Mouse (Mus musculus): ENCODE data around the gene Ldhd. TPM values are rescaled to one million over a fixed set of nuclear protein-coding genes. Genes with fewer than 3 reads are reported as not detected.

The Ldhd gene
- polyA plus RNA-seq, 1 experiment from 2014 or later, result 0.50 TPM

- 93% methylated on average over 14 of the region's 14 CpGs for WGBS
Observed at GRCm38 (mm10) chr8:111626933-111627332, 3.2 kb downstream of the Ldhd start.

DNA sequence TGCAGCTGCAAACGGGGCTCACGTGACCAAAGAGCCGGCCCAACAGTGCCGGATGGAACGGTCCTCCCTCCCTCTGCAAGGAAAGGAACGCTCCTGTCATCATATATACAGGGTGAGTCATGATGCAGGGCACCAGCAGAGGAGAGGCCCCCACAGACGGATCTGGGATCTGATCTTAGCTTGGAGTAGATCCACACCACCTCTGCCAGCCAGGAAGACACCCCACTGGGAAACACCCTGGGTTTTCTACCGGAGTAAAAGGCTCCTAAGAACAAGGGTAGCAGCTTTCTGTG is 3.7 kb downstream of the Ldhd start:
- no peak for ATAC-seq
- no peaks in the 10 kb centered on the region for H3K9me3 ChIP-seq
- 87% methylated on average over 8 of the region's 8 CpGs for WGBS

More at GRCm38 (mm10) chr8:111626933-111627332, 3.2 kb downstream of the Ldhd start:
- H3K36me3 ChIP-seq, result peaks cover 32% of the 10 kb centered on the region
- no peak overlapping the region for H3K27ac ChIP-seq
- H3K4me3 ChIP-seq (replicated peaks), result no peak overlapping the region
- H3K9ac ChIP-seq (replicated peaks), result no peak overlapping the region
- H3K27me3 ChIP-seq, result no peaks in the 10 kb centered on the region
- no peaks in the 10 kb centered on the region for H3K9me3 ChIP-seq
- no peak for ATAC-seq
- H3K4me2 ChIP-seq (replicated peaks), result no peak overlapping the region
- H3K4me1 ChIP-seq (replicated peaks), result peaks cover 11% of the 10 kb centered on the region

DNA sequence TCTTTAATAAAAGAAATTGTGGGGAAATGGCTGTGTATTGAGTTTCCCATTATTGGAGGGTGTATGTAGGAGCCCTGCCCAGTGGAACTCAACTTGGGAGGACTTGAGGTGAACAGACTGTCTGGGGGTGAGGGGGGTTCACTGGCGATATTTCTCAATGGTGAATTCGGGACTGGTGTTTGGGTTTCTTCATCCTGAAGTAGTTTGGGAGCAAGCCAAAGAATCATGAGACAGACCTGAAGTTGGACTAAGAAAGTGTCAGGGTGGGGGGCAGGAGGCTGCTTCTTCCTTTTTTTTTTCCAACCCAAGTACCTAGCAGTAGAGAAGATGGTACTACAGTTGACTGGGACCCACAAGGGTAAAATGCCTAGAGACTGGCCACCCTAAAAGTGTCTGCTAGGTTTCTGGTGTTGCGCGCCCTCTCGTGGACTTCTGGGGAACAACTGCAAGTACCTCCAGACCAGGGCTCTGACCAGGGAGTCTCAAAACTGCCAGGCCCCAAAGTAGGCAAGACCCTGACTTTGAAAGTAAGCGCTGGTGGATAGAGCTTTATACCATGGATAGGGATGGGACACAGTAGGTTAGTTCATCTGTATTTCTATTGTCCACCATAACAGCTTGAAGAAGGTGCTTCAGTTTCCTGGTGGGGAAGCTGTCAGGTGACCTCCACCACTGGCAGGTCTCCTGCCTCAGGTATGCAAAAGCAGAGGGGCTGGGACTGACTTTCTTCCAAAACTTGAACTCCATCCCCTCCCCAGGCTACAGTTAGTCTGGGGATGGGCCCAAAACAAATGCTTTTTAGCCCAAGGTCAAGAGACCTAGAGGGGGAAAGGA is 4.3 kb downstream of the Ldhd start:
- 34% methylated on average over 6 of the region's 6 CpGs for WGBS
- H3K36me3 ChIP-seq, result peaks cover 43% of the 10 kb centered on the region
- no peak; the same call in 1 of the 2 replicates for ATAC-seq
- no peak overlapping the region for H3K4me3 ChIP-seq (replicated peaks)
- no peaks in the 10 kb centered on the region for H3K9me3 ChIP-seq
- no peak overlapping the region for H3K4me2 ChIP-seq (replicated peaks)
- H3K27me3 ChIP-seq, result no peaks in the 10 kb centered on the region
- no peak overlapping the region for H3K27ac ChIP-seq
- H3K4me1 ChIP-seq (replicated peaks), result peaks cover 19% of the 10 kb centered on the region
- no peak overlapping the region for H3K9ac ChIP-seq (replicated peaks)

More for the DNA sequence above, 3.7 kb downstream of the Ldhd start:
- Histone ChIP-seq H3K4me2 (replicated peaks) (no peak overlapping the region), H3K27ac (no peak overlapping the region), H3K4me3 (replicated peaks) (no peak overlapping the region), H3K9ac (replicated peaks) (no peak overlapping the region), H3K36me3 (peaks cover 37% of the 10 kb centered on the region), H3K4me1 (replicated peaks) (peaks cover 16% of the 10 kb centered on the region), H3K27me3 (no peaks in the 10 kb centered on the region)

DNA sequence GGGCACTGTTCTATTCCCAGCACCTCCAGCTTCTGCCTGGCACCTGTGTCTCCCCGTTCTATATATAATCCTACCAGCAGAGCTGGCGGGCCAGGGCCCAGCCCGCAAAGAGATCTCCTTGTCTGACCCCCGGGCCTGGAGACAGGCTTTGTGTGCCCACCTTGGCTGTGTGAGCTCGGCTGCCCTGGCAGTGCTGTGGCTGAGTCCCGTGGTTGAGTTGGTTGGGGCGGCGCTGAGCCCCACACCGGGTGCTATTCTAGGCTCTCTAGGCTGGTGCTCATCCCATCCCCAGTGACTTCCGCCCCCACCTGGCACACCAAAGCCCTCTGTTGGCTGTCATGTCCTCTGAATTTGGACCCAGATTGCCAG is 5.3 kb downstream of the Ldhd start:
- H3K4me2 ChIP-seq (replicated peaks), result no peak overlapping the region
- no peak overlapping the region for H3K27ac ChIP-seq
- H3K4me3 ChIP-seq (replicated peaks), result no peak overlapping the region
- H3K27me3 ChIP-seq, result no peaks in the 10 kb centered on the region
- H3K4me1 ChIP-seq (replicated peaks), result peaks cover 14% of the 10 kb centered on the region
- ATAC-seq, result no peak
- peaks cover 52% of the 10 kb centered on the region for H3K36me3 ChIP-seq
- no peaks in the 10 kb centered on the region for H3K9me3 ChIP-seq
- 93% methylated on average over 10 of the region's 10 CpGs for WGBS
- H3K9ac ChIP-seq (replicated peaks), result no peak overlapping the region

- Histone ChIP-seq H3K27me3 (no peaks in the 10 kb centered on the region), H3K27ac (no peak overlapping the region), H3K36me3 (peaks cover 57% of the 10 kb centered on the region), H3K4me1 (replicated peaks) (peaks cover 13% of the 10 kb centered on the region; the same call in 1 of the 2 replicates), H3K9ac (replicated peaks) (no peak overlapping the region), H3K9me3 (no peaks in the 10 kb centered on the region), H3K4me2 (replicated peaks) (no peak overlapping the region), H3K4me3 (replicated peaks) (no peak overlapping the region)
- ATAC-seq, result no peak
- WGBS, result 86% methylated on average over 12 of the region's 12 CpGs
Observed at GRCm38 (mm10) chr8:111624081-111624852, 5.9 kb downstream of the Ldhd start.

GRCm38 (mm10) chr8:111622553-111622952 is 7.6 kb downstream of the Ldhd start:
- WGBS, result 64% methylated on average over 10 of the region's 10 CpGs
- Histone ChIP-seq H3K27me3 (no peaks in the 10 kb centered on the region), H3K9ac (replicated peaks) (no peak overlapping the region), H3K36me3 (peaks cover 49% of the 10 kb centered on the region), H3K4me1 (replicated peaks) (peaks cover 21% of the 10 kb centered on the region; the same call in 1 of the 2 replicates), H3K27ac (no peak overlapping the region), H3K4me3 (replicated peaks) (no peak overlapping the region), H3K4me2 (replicated peaks) (no peak overlapping the region), H3K9me3 (no peaks in the 10 kb centered on the region)
- no peak for ATAC-seq

DNA sequence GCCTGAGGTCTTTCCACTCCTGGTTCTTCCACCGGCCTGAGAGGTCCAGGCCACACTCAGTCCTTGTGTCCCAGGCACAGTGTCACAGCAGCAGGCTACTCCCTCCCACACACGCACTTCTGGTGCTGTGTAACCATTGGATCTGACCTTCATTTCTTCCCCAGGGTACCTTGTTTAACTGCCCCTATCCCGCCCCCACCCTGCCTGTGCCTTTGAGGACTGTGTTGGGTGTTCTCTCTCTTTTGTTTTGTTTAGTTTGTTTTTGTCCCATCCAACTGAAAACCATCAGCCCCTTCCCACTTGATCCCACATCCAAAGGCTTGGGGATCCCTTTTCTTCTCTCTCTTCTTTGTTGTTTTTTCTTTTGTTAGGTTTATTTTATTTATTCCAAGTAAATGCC is 8.1 kb downstream of the Ldhd start:
- Histone ChIP-seq H3K27ac (peak overlapping the region; percentile 47; the same call in 1 of the 2 replicates), H3K36me3 (peaks cover 49% of the 10 kb centered on the region), H3K27me3 (no peaks in the 10 kb centered on the region), H3K9ac (replicated peaks) (no peak overlapping the region), H3K9me3 (no peaks in the 10 kb centered on the region), H3K4me3 (replicated peaks) (no peak overlapping the region), H3K4me2 (replicated peaks) (no peak overlapping the region), H3K4me1 (replicated peaks) (peaks cover 25% of the 10 kb centered on the region; the same call in 1 of the 2 replicates)
- no peak for ATAC-seq
- WGBS, result 70% methylated on average over 3 of the region's 3 CpGs

DNA sequence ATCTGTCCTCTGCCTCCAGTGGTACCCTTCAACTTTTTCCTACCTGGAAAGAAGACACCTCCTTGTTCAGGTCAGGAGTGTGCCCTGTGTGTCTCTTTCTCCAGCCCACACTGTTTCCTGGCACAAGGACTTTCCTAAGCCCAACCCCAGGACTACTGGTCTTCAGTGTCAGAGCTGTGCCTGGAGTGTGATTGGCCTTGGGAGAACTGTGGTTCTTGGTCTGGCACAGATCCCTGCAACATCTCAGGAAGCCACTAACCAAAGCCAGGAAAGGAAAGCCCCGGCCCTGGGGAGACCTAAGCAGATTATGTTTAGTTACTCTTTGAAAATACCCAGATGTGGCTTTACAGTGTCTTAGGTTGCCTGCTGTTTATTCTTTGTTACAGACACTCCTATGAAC is 10.2 kb downstream of the Ldhd start:
- no peak for ATAC-seq
- H3K9me3 ChIP-seq, result no peaks in the 10 kb centered on the region
- peaks cover 33% of the 10 kb centered on the region; the same call in 1 of the 2 replicates for H3K4me1 ChIP-seq (replicated peaks)
- WGBS, result 84% methylated on average over 1 of the region's 1 CpGs
- H3K27ac ChIP-seq, result peak overlapping the region; percentile 21; the same call in 1 of the 2 replicates
- H3K36me3 ChIP-seq, result peaks cover 49% of the 10 kb centered on the region
- H3K9ac ChIP-seq (replicated peaks), result no peak overlapping the region
- no peak overlapping the region for H3K4me3 ChIP-seq (replicated peaks)
- H3K27me3 ChIP-seq, result no peaks in the 10 kb centered on the region
- no peak overlapping the region for H3K4me2 ChIP-seq (replicated peaks)

- H3K27me3 ChIP-seq, result no peaks in the 10 kb centered on the region
- ATAC-seq, result no peak
- H3K9me3 ChIP-seq, result no peaks in the 10 kb centered on the region
- H3K9ac ChIP-seq (replicated peaks), result no peak overlapping the region
- WGBS, result 95% methylated on average over 4 of the region's 4 CpGs
- H3K4me2 ChIP-seq (replicated peaks), result no peak overlapping the region
- peaks cover 33% of the 10 kb centered on the region; the same call in 1 of the 2 replicates for H3K4me1 ChIP-seq (replicated peaks)
- H3K27ac ChIP-seq, result no peak overlapping the region
- H3K4me3 ChIP-seq (replicated peaks), result no peak overlapping the region
- peaks cover 38% of the 10 kb centered on the region for H3K36me3 ChIP-seq
Observed at GRCm38 (mm10) chr8:111618273-111618672, 11.9 kb downstream of the Ldhd start.

DNA sequence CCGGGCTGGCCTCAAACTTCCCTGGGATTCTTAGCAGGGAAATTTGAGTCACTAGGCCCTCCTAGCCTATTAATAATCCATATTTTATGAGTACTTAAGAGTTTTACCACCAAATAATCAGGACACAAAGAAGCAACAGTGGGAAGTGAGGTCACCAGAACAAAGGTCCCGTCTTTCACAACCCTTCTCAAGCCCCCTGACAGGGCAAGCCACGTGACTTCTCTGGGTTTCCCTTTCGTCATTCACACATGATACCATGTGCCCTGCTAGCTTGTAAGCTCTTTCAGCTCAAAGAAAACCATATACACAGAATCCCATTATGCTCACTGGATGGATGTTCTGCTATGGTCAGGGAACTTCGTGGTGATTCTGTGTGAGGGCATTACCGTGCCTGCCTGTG is 12.4 kb downstream of the Ldhd start:
- Histone ChIP-seq H3K4me1 (replicated peaks) (peaks cover 33% of the 10 kb centered on the region; the same call in 1 of the 2 replicates), H3K27ac (no peak overlapping the region), H3K27me3 (no peaks in the 10 kb centered on the region), H3K9ac (replicated peaks) (no peak overlapping the region), H3K4me2 (replicated peaks) (no peak overlapping the region), H3K36me3 (peaks cover 36% of the 10 kb centered on the region), H3K9me3 (no peaks in the 10 kb centered on the region), H3K4me3 (replicated peaks) (no peak overlapping the region)
- no peak for ATAC-seq
- 54% methylated on average over 6 of the region's 6 CpGs for WGBS

DNA sequence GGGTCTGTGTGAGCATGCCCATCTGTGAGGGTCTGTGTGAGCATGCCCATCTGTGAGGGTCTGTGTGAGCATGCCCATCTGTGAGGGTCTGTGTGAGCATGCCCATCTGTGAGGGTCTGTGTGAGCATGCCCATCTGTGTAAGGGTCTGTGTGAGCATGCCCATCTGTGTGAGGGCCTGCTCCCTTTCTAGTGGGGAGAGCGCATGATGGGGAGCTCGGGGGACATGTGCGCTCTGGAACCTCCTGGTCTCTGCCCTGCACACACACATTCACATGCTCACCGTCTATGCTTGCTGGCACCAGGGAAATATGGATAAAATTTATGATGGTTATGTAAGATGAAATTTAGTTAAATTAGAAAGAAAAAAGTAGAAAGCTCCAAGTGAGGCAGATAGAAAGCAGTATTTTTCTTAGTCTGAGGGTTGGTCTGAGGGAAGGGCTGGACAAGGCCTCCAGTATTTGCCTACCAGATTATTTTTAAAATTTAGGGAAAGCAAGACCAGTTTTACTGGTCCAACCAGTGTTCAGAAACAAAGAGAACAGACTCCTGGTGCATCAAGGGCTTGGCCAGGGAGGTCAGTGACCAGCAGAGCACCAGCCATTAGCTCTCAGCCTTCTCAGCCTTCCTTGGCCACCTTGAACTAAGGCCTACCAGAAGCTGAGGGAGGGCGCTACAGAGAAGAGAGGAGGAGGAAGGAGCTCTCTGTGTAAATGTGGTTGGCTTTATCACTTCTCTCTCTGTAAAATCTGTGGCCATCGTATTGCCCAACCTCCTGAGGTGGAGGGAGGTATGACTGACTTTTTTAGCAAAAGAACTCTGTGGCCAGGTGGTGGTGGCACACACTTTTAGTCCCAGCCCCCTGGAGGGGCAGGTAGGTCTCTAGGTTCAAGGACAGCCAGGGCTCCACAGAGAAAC is 15.1 kb downstream of the Ldhd start:
- no peak for ATAC-seq
- H3K27ac ChIP-seq, result no peak overlapping the region
- peaks cover 23% of the 10 kb centered on the region for H3K36me3 ChIP-seq
- 94% methylated on average over 6 of the region's 6 CpGs for WGBS
- no peak overlapping the region for H3K9ac ChIP-seq (replicated peaks)
- no peak overlapping the region for H3K4me2 ChIP-seq (replicated peaks)
- no peaks in the 10 kb centered on the region for H3K27me3 ChIP-seq
- H3K4me1 ChIP-seq (replicated peaks), result peaks cover 20% of the 10 kb centered on the region; the same call in 1 of the 2 replicates
- no peak overlapping the region for H3K4me3 ChIP-seq (replicated peaks)
- H3K9me3 ChIP-seq, result no peaks in the 10 kb centered on the region
